Mouse (Mus musculus) limb, embryonic 15.5 days (tissue): ENCODE results near the gene Luzp1. TPM values are rescaled to one million over a fixed set of nuclear protein-coding genes. Genes with fewer than 3 reads are reported as not detected.

ENCODE experiments used
- ATAC-seq: fragments of 200-750 bp; cut with Nextera tagmentation; 2 replicates; pipeline ENCODE4 v1.8.0; 2017; ENCODE audit warnings: low read depth, moderate TSS enrichment; ENCODE audit not compliant: insufficient number of reproducible peaks, low FRiP score, low TSS enrichment
- H3K27ac ChIP-seq: fragments of 300-500 bp; sonication (generic); 2 replicates; pipeline ENCODE4 v1.5.1; 2015; ENCODE audit warnings: moderate library complexity, mild to moderate bottlenecking, inconsistent platforms
- H3K27me3 ChIP-seq: fragments of 300-500 bp; sonication (generic); 2 replicates; pipeline ENCODE4 v1.6.1; 2015; ENCODE audit warnings: inconsistent platforms
- H3K36me3 ChIP-seq: fragments of 300-500 bp; sonication (generic); 2 replicates; pipeline ENCODE4 v1.6.1; 2015; ENCODE audit warnings: inconsistent platforms
- H3K4me1 ChIP-seq: fragments of 300-500 bp; sonication (generic); 2 replicates; pipeline ENCODE4 v1.6.1; 2015; ENCODE audit warnings: inconsistent platforms
- H3K4me2 ChIP-seq: fragments of 300-500 bp; sonication (generic); 2 replicates; pipeline ENCODE4 v1.6.1; 2015; ENCODE audit warnings: mild to moderate bottlenecking, inconsistent platforms
- H3K4me3 ChIP-seq: fragments of 300-500 bp; sonication (generic); 2 replicates; pipeline ENCODE4 v1.5.1; 2015; ENCODE audit warnings: mild to moderate bottlenecking, inconsistent platforms
- H3K9ac ChIP-seq: fragments of 300-500 bp; sonication (generic); 2 replicates; pipeline ENCODE4 v1.6.1; 2015; ENCODE audit warnings: inconsistent platforms
- H3K9me3 ChIP-seq: fragments of 300-500 bp; sonication (generic); 2 replicates; pipeline ENCODE4 v1.6.1; 2016; ENCODE audit warnings: inconsistent platforms
- WGBS: fragments of 180-500 bp; shearing (Covaris S2); methylation state at CpG from one replicate; pipeline ENCODE4 v1.1.7; 2015; 5-methylcytosine and 5-hydroxymethylcytosine counted together
- polyA plus RNA-seq: library from polyadenylated mRNA; unstranded; fragments of >200 nt; fragmentation: Nextera tagmentation; extraction: Ambion mirVana; gene quantifications from 2 replicates; pipeline ENCODE4 v1.2.1, GENCODE M21; 2015

Gene Luzp1
- polyA plus RNA-seq, 1 experiment from 2014 or later, result 132 TPM

GRCm38 (mm10) chr4:136598268-136598876, 128.8 kb downstream of the Luzp1 start:
- H3K4me1 ChIP-seq, result peaks cover 19% of the 10 kb centered on the region
- ATAC-seq, result no peak
- H3K27me3 ChIP-seq, result no peaks in the 10 kb centered on the region
- H3K27ac ChIP-seq, result no peak overlapping the region
- WGBS, result 86% methylated on average over 7 of the region's 7 CpGs
- 0 out of 2 replicates have a peak, but pooled peaks cover 2% of the 10 kb centered on the region for H3K36me3 ChIP-seq
- H3K9me3 ChIP-seq, result no peaks in the 10 kb centered on the region
- no peak overlapping the region for H3K9ac ChIP-seq
- H3K4me3 ChIP-seq, result no peak overlapping the region
- H3K4me2 ChIP-seq, result no peak overlapping the region

- H3K4me2 ChIP-seq, result no peak overlapping the region
Measured at GRCm38 (mm10) chr4:136599869-136600268, 130.3 kb downstream of the Luzp1 start.

GRCm38 (mm10) chr4:136600536-136600935, 131.0 kb downstream of the Luzp1 start:
- Histone ChIP-seq H3K4me3 (peak overlapping the region; percentile 99), H3K4me2 (peak overlapping the region; percentile 59), H3K4me1 (peaks cover 10% of the 10 kb centered on the region), H3K27ac (no peak overlapping the region), H3K9me3 (no peaks in the 10 kb centered on the region), H3K9ac (no peak overlapping the region), H3K36me3 (0 out of 2 replicates have a peak, but pooled peaks cover 2% of the 10 kb centered on the region), H3K27me3 (no peaks in the 10 kb centered on the region)
- ATAC-seq, result no peak
- WGBS, result 92% methylated on average over 2 of the region's 2 CpGs

More at GRCm38 (mm10) chr4:136599869-136600268, 130.3 kb downstream of the Luzp1 start:
- Histone ChIP-seq H3K4me1 (peaks cover 10% of the 10 kb centered on the region), H3K27me3 (no peaks in the 10 kb centered on the region), H3K27ac (no peak overlapping the region), H3K9me3 (no peaks in the 10 kb centered on the region), H3K36me3 (0 out of 2 replicates have a peak, but pooled peaks cover 2% of the 10 kb centered on the region), H3K9ac (no peak overlapping the region), H3K4me3 (no peak overlapping the region)
- ATAC-seq, result no peak
- 96% methylated on average over 3 of the region's 3 CpGs for WGBS

GRCm38 (mm10) chr4:136601476-136601875, 131.9 kb downstream of the Luzp1 start:
- Histone ChIP-seq H3K27ac (peak overlapping the region; percentile 94), H3K27me3 (no peaks in the 10 kb centered on the region), H3K36me3 (0 out of 2 replicates have a peak, but pooled peaks cover 2% of the 10 kb centered on the region), H3K9ac (peak overlapping the region; percentile 98), H3K4me3 (peak overlapping the region; percentile 99), H3K4me2 (peak overlapping the region; percentile 59), H3K4me1 (peaks cover 10% of the 10 kb centered on the region), H3K9me3 (no peaks in the 10 kb centered on the region)
- WGBS, result under 1% methylated on average over 13 of the region's 13 CpGs
- ATAC-seq, result no peak

- Histone ChIP-seq H3K27ac (peak overlapping the region; percentile 94), H3K36me3 (0 out of 2 replicates have a peak, but pooled peaks cover 2% of the 10 kb centered on the region), H3K4me1 (peaks cover 10% of the 10 kb centered on the region), H3K4me3 (peak overlapping the region; percentile 99), H3K4me2 (peak overlapping the region; percentile 59), H3K27me3 (no peaks in the 10 kb centered on the region), H3K9ac (peak overlapping the region; percentile 98), H3K9me3 (no peaks in the 10 kb centered on the region)
- peak; percentile 36; the same call in 1 of the 2 replicates for ATAC-seq
- WGBS, result under 1% methylated on average over 50 of the region's 68 CpGs
Measured at GRCm38 (mm10) chr4:136602018-136602554, 132.5 kb downstream of the Luzp1 start.

- Histone ChIP-seq H3K36me3 (0 out of 2 replicates have a peak, but pooled peaks cover 2% of the 10 kb centered on the region), H3K9me3 (no peaks in the 10 kb centered on the region), H3K9ac (peak within 1 kb of the TSS; percentile 98), H3K27me3 (no peaks in the 10 kb centered on the region), H3K4me1 (peaks cover 10% of the 10 kb centered on the region), H3K27ac (peak within 1 kb of the TSS; percentile 94), H3K4me3 (peak within 1 kb of the TSS; percentile 99), H3K4me2 (peak within 1 kb of the TSS; percentile 59)
- WGBS, result under 1% methylated on average over 43 of the region's 45 CpGs
- ATAC-seq, result peak; percentile 83
Measured at GRCm38 (mm10) chr4:136602568-136602967, 133.0 kb downstream of the Luzp1 start, which contains the start of gene Kdm1a. Gene Kdm1a (minus strand): TSS chr4:136602723.

Other genes with a start within 250 kb of the Luzp1 start
- 20.6 and 29.9 TPM in 2 replicates for gene Tcea3, start 222.0 kb upstream of the Luzp1 start, polyA plus RNA-seq
- 25.0 and 25.9 TPM in 2 replicates for gene Zfp46, start 185.1 kb upstream of the Luzp1 start, polyA plus RNA-seq
- 160 and 164 TPM in 2 replicates for gene Hnrnpr, start 158.8 kb upstream of the Luzp1 start, polyA plus RNA-seq
- gene Htr1d, start 46.2 kb upstream of the Luzp1 start, polyA plus RNA-seq, result 1.2 and 1.4 TPM in 2 replicates
- gene 6030445D17Rik, start 7.5 kb upstream of the Luzp1 start, polyA plus RNA-seq, result 0.32 and 0.46 TPM in 2 replicates
- 26.8 and 34.8 TPM in 2 replicates for gene Kdm1a, start 133.0 kb downstream of the Luzp1 start, polyA plus RNA-seq
- gene Tex46, start 140.7 kb downstream of the Luzp1 start, polyA plus RNA-seq, result not detected in 2 replicates
- gene Lactbl1, start 152.9 kb downstream of the Luzp1 start, polyA plus RNA-seq, result not detected in 2 replicates